Mouse (Mus musculus) urinary bladder, adult 18-20 months (tissue): ENCODE measurements around the gene Vax2.

ENCODE experiments used
- DNase-seq, 2 experiments: peaks; one replicate each; pipeline ENCODE4 v3.0.0; 2022; ENCODE audit warnings: low spot score in 2 of 2, mixed read lengths in 2 of 2

Gene Vax2

GRCm38 (mm10) chr6:83762344-83762743 is 51.3 kb downstream of the Vax2 start, which contains the start of gene Ankrd53:
Ankrd53 (plus strand) TSS chr6:83762644.
- DNase-seq = no peak

GRCm38 (mm10) chr6:83762880-83763431 is 51.9 kb downstream of the Vax2 start:
- peak; percentile 13 to 36 for DNase-seq

- no peak for DNase-seq
Measured at GRCm38 (mm10) chr6:83766982-83767381, 55.9 kb downstream of the Vax2 start.

GRCm38 (mm10) chr6:83768485-83768884 is 57.4 kb downstream of the Vax2 start:
- DNase-seq = no peak

DNA sequence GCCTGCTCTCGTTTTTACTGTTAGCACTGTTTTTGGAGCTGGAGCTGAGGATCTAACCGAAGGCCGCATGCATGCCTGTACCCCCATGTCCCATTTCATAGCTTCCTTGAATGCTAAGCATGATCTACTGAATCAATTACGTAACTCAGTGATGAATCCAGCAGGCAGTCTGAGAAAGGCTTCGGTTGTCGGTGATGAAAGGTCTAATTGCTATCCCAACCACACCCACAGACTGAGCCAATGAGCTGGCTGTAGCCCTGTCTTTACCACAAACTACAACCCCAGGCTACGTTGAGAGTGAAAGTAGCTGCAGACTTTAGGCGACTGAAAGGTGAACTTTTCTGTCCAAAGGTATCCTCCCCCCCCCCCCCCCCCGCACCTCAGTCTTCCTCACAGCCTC is 63.1 kb downstream of the Vax2 start:
- no peak for DNase-seq

GRCm38 (mm10) chr6:83774781-83775563 is 63.9 kb downstream of the Vax2 start:
- no peak for DNase-seq

- DNase-seq = peak; percentile 81 to 86
Measured at GRCm38 (mm10) chr6:83775638-83776293, 64.7 kb downstream of the Vax2 start, which contains the start of gene Tex261. Tex261 (minus strand) TSS chr6:83775813.

- DNase-seq = no peak
Measured at GRCm38 (mm10) chr6:83778306-83778705, 67.2 kb downstream of the Vax2 start.

DNA sequence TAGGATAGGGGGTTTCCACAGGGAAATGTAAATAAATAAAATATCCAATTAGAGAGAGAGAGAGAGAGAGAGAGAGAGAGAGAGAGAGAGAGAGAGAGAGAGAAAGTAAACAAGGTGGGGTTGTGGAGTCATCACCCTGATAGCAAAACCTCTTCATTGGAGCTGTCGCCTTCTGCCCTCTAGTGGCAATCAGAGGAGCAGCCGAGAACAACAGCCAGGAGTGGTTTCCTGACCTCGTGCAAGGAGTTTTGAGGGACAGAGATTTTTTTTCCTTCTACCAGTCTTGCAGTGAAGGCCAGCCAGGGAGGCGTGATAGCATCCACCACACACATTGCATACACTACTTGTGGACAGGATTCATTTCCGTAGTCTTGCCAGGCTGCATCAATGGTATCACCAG is 68.0 kb downstream of the Vax2 start:
- DNase-seq = peak in 1 of 2 experiments; percentile 43

GRCm38 (mm10) chr6:83786426-83786825 is 75.4 kb downstream of the Vax2 start:
- DNase-seq = no peak
